Mouse (Mus musculus) B cell, adult 2 months (primary cell): ENCODE results near the gene Ascl1.

Source experiments
- DNase-seq, 2 experiments: peaks; one replicate each; pipeline ENCODE4 v3.0.0; 2022

Ascl1 gene

DNA sequence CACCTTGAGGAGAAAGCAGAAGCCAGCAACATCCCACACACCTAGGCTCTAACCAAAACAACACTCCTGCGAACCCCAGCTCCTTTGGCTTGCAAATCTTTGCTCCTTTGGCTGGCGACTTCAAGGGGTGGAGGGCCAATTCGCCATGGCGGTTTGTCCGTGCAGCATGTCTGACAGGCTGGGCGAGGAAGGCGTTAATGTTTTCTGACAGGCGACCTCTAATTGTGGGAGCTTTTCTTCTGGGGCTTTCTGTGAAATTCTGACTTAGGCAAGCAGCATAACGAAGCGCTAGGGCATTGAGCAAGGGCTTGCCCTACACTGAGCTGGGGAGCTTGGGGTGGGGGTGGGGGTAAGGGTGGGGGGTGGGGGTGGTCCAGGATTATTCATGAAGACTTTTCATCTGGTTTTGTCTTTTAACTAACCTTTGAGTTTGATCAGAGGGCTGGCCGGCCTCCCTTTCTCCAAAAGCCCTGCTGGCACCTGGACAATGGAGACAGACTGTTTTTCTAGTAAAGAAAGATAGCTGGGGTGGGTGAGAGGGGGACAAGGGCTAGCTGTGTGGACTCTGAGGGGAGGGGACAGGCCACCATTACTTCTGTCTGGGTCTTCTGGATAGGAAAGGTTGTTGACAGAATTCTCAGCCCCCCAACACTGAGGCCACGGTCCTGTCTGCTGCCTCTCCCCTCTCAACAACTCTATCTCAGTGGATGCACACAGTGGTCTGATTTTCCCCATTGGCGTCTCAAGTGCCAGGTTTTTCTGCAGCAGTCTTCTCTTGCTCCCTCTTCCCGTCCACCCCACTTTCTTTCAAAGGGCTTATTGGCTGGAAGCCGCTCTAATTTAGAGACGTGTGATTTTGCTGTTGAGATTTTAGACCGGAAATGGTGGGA is 8.4 kb downstream of the Ascl1 start:
- DNase-seq, result no peak

DNA sequence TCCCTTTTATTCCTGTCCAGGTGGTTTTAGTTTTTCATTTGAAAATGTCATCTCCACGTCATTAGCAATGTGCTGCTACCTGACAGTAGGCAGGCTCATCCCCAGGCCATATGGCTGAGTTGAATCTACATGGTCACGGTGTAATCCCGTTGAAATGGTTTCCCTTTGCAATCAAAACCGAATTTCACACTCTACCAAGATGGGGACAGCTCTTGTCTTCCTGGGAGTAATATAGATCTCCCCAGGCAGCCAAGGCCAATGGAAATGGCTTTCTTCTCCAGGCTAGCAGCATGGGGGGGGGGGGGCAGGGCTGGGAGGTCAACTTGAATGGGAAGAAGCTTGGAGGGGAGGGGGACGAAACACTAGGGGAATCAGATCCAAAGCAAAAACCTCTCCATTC is 15.6 kb downstream of the Ascl1 start:
- no peak for DNase-seq

DNA sequence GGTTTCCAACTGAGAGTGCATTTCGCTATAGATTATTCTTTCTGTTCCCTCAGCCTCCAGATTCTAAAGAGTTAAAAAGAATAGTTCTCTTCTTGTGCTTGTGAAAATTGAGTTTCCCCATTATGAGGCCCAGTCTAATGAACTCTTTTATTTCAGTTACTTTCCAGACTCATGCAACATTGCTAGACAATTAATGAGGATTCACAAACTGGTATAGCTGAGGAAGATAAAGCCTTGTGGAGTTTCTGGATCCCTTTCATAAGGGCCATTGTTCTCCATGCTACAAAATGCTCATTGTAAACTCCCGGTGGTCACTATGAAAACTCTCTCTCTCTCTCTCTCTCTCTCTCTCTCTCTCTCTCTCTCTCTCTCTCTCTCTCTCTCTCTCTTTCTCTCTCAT is 18.5 kb downstream of the Ascl1 start:
- DNase-seq, result no peak

- DNase-seq, result no peak
Measured at GRCm38 (mm10) chr10:87473475-87474131, 19.9 kb downstream of the Ascl1 start.

DNA sequence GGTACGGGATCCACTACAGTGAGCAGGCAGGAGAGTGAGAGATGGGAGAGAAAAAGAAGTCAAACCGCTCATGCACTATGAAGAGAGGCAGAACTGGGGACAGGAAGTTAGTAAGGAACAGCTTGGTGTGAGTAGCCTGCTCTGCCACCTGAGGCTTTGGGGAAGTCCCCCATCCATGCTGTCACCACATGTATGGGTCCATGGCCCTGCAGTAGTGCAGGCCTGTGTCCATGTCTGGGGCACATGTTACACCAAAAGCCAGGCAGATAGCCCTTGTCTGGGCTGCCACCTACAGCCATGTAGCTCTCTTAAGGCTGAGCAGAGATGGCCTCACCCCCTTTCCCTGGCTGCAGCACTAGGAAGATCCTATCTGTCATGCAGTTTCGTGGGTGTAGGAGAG is 42.7 kb downstream of the Ascl1 start:
- no peak for DNase-seq

- DNase-seq, result no peak
Measured at GRCm38 (mm10) chr10:87449368-87449767, 44.1 kb downstream of the Ascl1 start.

GRCm38 (mm10) chr10:87448257-87448656 is 45.2 kb downstream of the Ascl1 start:
- DNase-seq, result no peak

DNA sequence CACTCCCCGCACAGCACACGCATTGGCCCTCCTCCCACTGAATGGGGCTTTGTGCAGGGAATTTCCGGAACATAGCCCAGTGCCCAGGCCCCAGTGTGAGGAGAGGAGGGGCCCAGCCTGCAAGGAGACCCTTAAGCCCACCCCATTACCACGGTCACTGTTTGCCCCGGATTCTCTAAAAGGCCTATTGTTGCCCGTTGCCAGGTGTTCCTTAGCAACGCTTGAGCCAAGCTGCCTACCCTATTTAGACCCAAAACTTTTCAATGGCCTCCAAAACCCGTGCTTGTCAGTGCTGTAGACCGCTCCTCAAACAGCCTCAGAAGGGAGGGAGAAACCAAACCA is 45.7 kb downstream of the Ascl1 start:
- no peak for DNase-seq

GRCm38 (mm10) chr10:87446829-87447753 is 46.4 kb downstream of the Ascl1 start:
- DNase-seq, result no peak

- no peak for DNase-seq
Measured at GRCm38 (mm10) chr10:87446139-87446828, 47.2 kb downstream of the Ascl1 start.
